ENCODE assay signal across 7 mouse cellular contexts in the genomic region with DNA sequence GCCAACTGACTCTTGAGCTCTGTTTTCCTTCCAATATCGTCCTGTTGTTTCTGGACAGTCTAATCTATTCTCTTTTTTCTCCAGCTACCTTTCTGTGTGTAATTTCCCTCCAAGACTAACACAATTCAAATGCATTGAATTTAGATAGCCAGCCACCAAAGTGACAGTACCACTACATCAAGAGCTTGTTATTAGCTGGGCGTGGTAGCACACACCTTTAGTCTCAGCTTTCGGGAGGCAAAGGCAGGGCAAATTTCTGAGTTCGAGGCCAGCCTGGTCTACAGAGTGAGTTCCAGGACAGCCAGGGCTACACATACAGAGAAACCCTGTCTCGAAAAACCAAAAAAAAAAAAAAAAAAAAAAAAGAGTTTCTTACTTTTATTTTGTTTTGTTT. TPM values are rescaled to one million over a fixed set of nuclear protein-coding genes. Genes with fewer than 3 reads are reported as not detected.
DNase-seq lines count a peak whose midpoint lies in the region; ATAC-seq and TF ChIP-seq lines count a peak whose summit lies in the region.
"Not testable (repeated sequence)": the region's sequence is repeated elsewhere in the genome, so short reads cannot be mapped to it uniquely, and the experiment has no call there.

No protein-coding gene starts in this region.

- H3K27ac ChIP-seq in cerebellum, adult 2 months (ENCODE audit: insufficient read depth, low read length); forebrain, embryonic 13.5 days; neural tube, embryonic 12.5 days: not testable (repeated sequence)
- peak overlapping the region; percentile 71 for H3K27ac ChIP-seq in heart, embryonic 15.5 days
- H3K27ac ChIP-seq in intestine, embryonic 16.5 days (ENCODE audit: low read length): peak overlapping the region; percentile 66
- H3K27ac ChIP-seq in limb, embryonic 15.5 days: peak overlapping the region; percentile 67

- H3K4me1 ChIP-seq in cerebellum, adult 2 months (ENCODE audit: control insufficient read depth, insufficient read depth, low read length): not testable (repeated sequence)
- peaks cover 41% of the 10 kb centered on the region for H3K4me1 ChIP-seq in forebrain, embryonic 13.5 days
- H3K4me1 ChIP-seq in heart, embryonic 15.5 days (replicated peaks): peaks cover 22% of the 10 kb centered on the region
- H3K4me1 ChIP-seq in intestine, embryonic 16.5 days (ENCODE audit: control insufficient read depth, insufficient read depth, low read length): peaks cover 28% of the 10 kb centered on the region
- H3K4me1 ChIP-seq in limb, embryonic 15.5 days: peaks cover 39% of the 10 kb centered on the region
- peaks cover 47% of the 10 kb centered on the region for H3K4me1 ChIP-seq in megakaryocyte, embryonic 14.5 days
- H3K4me1 ChIP-seq in neural tube, embryonic 12.5 days: peaks cover 27% of the 10 kb centered on the region

- peak; percentile 44; the same call in 1 of the 2 replicates for ATAC-seq in forebrain, embryonic 13.5 days
- not testable (repeated sequence) for ATAC-seq in heart, embryonic 15.5 days (replicated peaks; ENCODE audit: insufficient number of reproducible peaks, insufficient read depth, low FRiP score, low read depth); limb, embryonic 15.5 days (ENCODE audit: insufficient number of reproducible peaks, low FRiP score, low TSS enrichment, low read depth); neural tube, embryonic 12.5 days (ENCODE audit: low FRiP score, low read depth)
- ATAC-seq in intestine, embryonic 16.5 days: peak; percentile 21; the same call in 1 of the 2 replicates

- H3K9ac ChIP-seq in forebrain, embryonic 13.5 days; heart, embryonic 15.5 days; intestine, embryonic 16.5 days (ENCODE audit: low read depth, low read length); limb, embryonic 15.5 days; neural tube, embryonic 12.5 days: not testable (repeated sequence)

- H3K4me3 ChIP-seq in cerebellum, adult 2 months (replicated peaks; ENCODE audit: insufficient read depth, low read depth, low read length): peak overlapping the region; percentile 13
- peak overlapping the region; percentile 76 for H3K4me3 ChIP-seq in forebrain, embryonic 13.5 days
- H3K4me3 ChIP-seq in heart, embryonic 15.5 days: peak overlapping the region; percentile 90
- peak overlapping the region; percentile 87 for H3K4me3 ChIP-seq in intestine, embryonic 16.5 days (ENCODE audit: low read length)
- H3K4me3 ChIP-seq in limb, embryonic 15.5 days: peak overlapping the region; percentile 59
- H3K4me3 ChIP-seq in megakaryocyte, embryonic 14.5 days (replicated peaks): peak overlapping the region; percentile 94
- peak overlapping the region; percentile 74 for H3K4me3 ChIP-seq in neural tube, embryonic 12.5 days

- DNase-seq in cerebellum, adult 2 months: not testable (repeated sequence)

- H3K9me3 ChIP-seq in forebrain, embryonic 13.5 days (replicated peaks); heart, embryonic 15.5 days (replicated peaks); intestine, embryonic 16.5 days (ENCODE audit: control insufficient read depth, low read length); limb, embryonic 15.5 days; neural tube, embryonic 12.5 days: not testable (repeated sequence)
- H3K9me3 ChIP-seq in megakaryocyte, embryonic 14.5 days: peaks cover 20% of the 10 kb centered on the region

- not testable (repeated sequence) for TF ChIP-seq POLR2A in cerebellum, adult 2 months (IDR thresholded peaks at IDR 0.05; ENCODE audit: borderline replicate concordance, insufficient read depth, low read length)

- H3K36me3 ChIP-seq in forebrain, embryonic 13.5 days (ENCODE audit: poor library complexity, severe bottlenecking): peaks cover 24% of the 10 kb centered on the region
- peaks cover 13% of the 10 kb centered on the region for H3K36me3 ChIP-seq in heart, embryonic 15.5 days
- H3K36me3 ChIP-seq in intestine, embryonic 16.5 days (ENCODE audit: control insufficient read depth, insufficient read depth, low read length): not testable (repeated sequence)
- H3K36me3 ChIP-seq in limb, embryonic 15.5 days: peaks cover 21% of the 10 kb centered on the region; the same call in 1 of the 2 replicates
- peaks cover 24% of the 10 kb centered on the region for H3K36me3 ChIP-seq in megakaryocyte, embryonic 14.5 days (replicated peaks; ENCODE audit: low read length)
- peaks cover 18% of the 10 kb centered on the region for H3K36me3 ChIP-seq in neural tube, embryonic 12.5 days

- 38% methylated on average over 5 of the region's 5 CpGs for WGBS in cerebellum, adult 2 months
- WGBS in forebrain, embryonic 13.5 days: 35% methylated on average over 5 of the region's 5 CpGs
- WGBS in heart, embryonic 15.5 days: 30% methylated on average over 5 of the region's 5 CpGs
- WGBS in intestine, embryonic 16.5 days: 31% methylated on average over 5 of the region's 5 CpGs
- 26% methylated on average over 5 of the region's 5 CpGs for WGBS in limb, embryonic 15.5 days
- 41% methylated on average over 5 of the region's 5 CpGs for WGBS in neural tube, embryonic 12.5 days

- H3K4me2 ChIP-seq in forebrain, embryonic 13.5 days: peak overlapping the region; percentile 80
- H3K4me2 ChIP-seq in heart, embryonic 15.5 days: peak overlapping the region; percentile 87
- peak overlapping the region; percentile 44 for H3K4me2 ChIP-seq in intestine, embryonic 16.5 days (ENCODE audit: low read depth, low read length)
- H3K4me2 ChIP-seq in limb, embryonic 15.5 days: peak overlapping the region; percentile 85
- H3K4me2 ChIP-seq in neural tube, embryonic 12.5 days (replicated peaks): peak overlapping the region; percentile 93

- TF ChIP-seq CTCF in cerebellum, adult 2 months (IDR thresholded peaks at IDR 0.05; ENCODE audit: borderline replicate concordance, insufficient read depth, low read depth, low read length): not testable (repeated sequence)

- not testable (repeated sequence) for H3K27me3 ChIP-seq in cerebellum, adult 2 months (ENCODE audit: control insufficient read depth, insufficient read depth, low read length); forebrain, embryonic 13.5 days; heart, embryonic 15.5 days; intestine, embryonic 16.5 days (replicated peaks; ENCODE audit: control insufficient read depth, insufficient read depth, low read length); limb, embryonic 15.5 days; megakaryocyte, embryonic 14.5 days (replicated peaks); neural tube, embryonic 12.5 days (replicated peaks)

RNA-seq across cellular contexts. Expression of gene Cdk1, which starts 0.3 kb away (rescaled TPM):
- 1.6 and 1.9 TPM in 2 replicates for polyA plus RNA-seq in cerebellum, adult 2 months (2012; rRNA removed)
- polyA plus RNA-seq in forebrain, embryonic 13.5 days (2015; fragmentation: Nextera tagmentation; extraction: Ambion mirVana): 365 and 378 TPM in 2 replicates
- polyA plus RNA-seq in heart, embryonic 15.5 days (2015; fragmentation: Nextera tagmentation; extraction: Ambion mirVana): 290 and 334 TPM in 2 replicates
- polyA plus RNA-seq in intestine, embryonic 16.5 days (2015; fragmentation: Nextera tagmentation; extraction: Ambion mirVana): 339 and 377 TPM in 2 replicates
- polyA plus RNA-seq in limb, embryonic 15.5 days (2015; fragmentation: Nextera tagmentation; extraction: Ambion mirVana): 348 and 358 TPM in 2 replicates
- 24.3 TPM in 1 of 2 replicates, not detected in the other for polyA plus RNA-seq in megakaryocyte, embryonic 14.5 days (2012; ENCODE audit: insufficient read depth, low replicate concordance)
- 222 and 223 TPM in 2 replicates for polyA plus RNA-seq in neural tube, embryonic 12.5 days (2016; fragmentation: Nextera tagmentation; extraction: Ambion mirVana)

RNA-seq across cellular contexts. Expression of gene Ank3, which starts 45.5 kb away (rescaled TPM):
- polyA plus RNA-seq in cerebellum, adult 2 months (2012; rRNA removed): 218 and 239 TPM in 2 replicates
- 63.5 and 70.9 TPM in 2 replicates for polyA plus RNA-seq in forebrain, embryonic 13.5 days (2015; fragmentation: Nextera tagmentation; extraction: Ambion mirVana)
- 30.6 and 32.0 TPM in 2 replicates for polyA plus RNA-seq in heart, embryonic 15.5 days (2015; fragmentation: Nextera tagmentation; extraction: Ambion mirVana)
- 21.7 and 26.8 TPM in 2 replicates for polyA plus RNA-seq in intestine, embryonic 16.5 days (2015; fragmentation: Nextera tagmentation; extraction: Ambion mirVana)
- 25.1 and 29.1 TPM in 2 replicates for polyA plus RNA-seq in limb, embryonic 15.5 days (2015; fragmentation: Nextera tagmentation; extraction: Ambion mirVana)
- 0.93 and 4.4 TPM in 2 replicates for polyA plus RNA-seq in megakaryocyte, embryonic 14.5 days (2012; ENCODE audit: insufficient read depth, low replicate concordance)
- 95.5 and 102 TPM in 2 replicates for polyA plus RNA-seq in neural tube, embryonic 12.5 days (2016; fragmentation: Nextera tagmentation; extraction: Ambion mirVana)

Comparison
In these comparisons a context has a peak if more than half of its experiments do, and no peak if none do; other contexts are left out.
1. H3K4me3 ChIP-seq: peak in every context shown above with its lines; median percentile 94 in megakaryocyte, embryonic 14.5 days; 90 in heart, embryonic 15.5 days; 87 in intestine, embryonic 16.5 days; 76 in forebrain, embryonic 13.5 days; 74 in neural tube, embryonic 12.5 days; 59 in limb, embryonic 15.5 days; 13 in cerebellum, adult 2 months.